8 mouse cellular contexts compared by ENCODE assay signal in genomic region chr2:144593951-144594651, GRCm38 (mm10). TPM values are rescaled to one million over a fixed set of nuclear protein-coding genes. Genes with fewer than 3 reads are reported as not detected.
DNase-seq lines count a peak whose midpoint lies in the region; ATAC-seq and TF ChIP-seq lines count a peak whose summit lies in the region.

Smim26 (plus strand) TSS chr2:144594054.

- peak; percentile 99 for ATAC-seq in forebrain, embryonic 16.5 days
- peak; percentile 96 for ATAC-seq in lung, embryonic 15.5 days (ENCODE audit: borderline replicate concordance, extremely low read depth, low FRiP score, low TSS enrichment)

- H3K4me1 ChIP-seq in MEL (ENCODE audit: control insufficient read depth in 1 of 2, insufficient read depth in 2 of 2, low read length in 2 of 2), result no peaks in the 10 kb centered on the region
- peaks cover 7% of the 10 kb centered on the region for H3K4me1 ChIP-seq in forebrain, embryonic 16.5 days (replicated peaks; ENCODE audit: control insufficient read depth, insufficient read depth, low read length)
- peaks cover 7% of the 10 kb centered on the region for H3K4me1 ChIP-seq in lung, embryonic 15.5 days

- 0 out of 2 replicates have a peak within 1 kb of the TSS, but pooled peaks have one; percentile 16 for H3K27ac ChIP-seq in MEL (ENCODE audit: control insufficient read depth, low read depth, low read length)
- H3K27ac ChIP-seq in forebrain, embryonic 16.5 days (ENCODE audit: low read length), result peak within 1 kb of the TSS; percentile 44; the same call in 1 of the 2 replicates
- H3K27ac ChIP-seq in lung, embryonic 15.5 days, result no peak within 1 kb of the TSS

- TF ChIP-seq CTCF in MEL (IDR thresholded peaks at IDR 0.05 in 2 of 3, conservative IDR thresholded peaks at IDR 0.05 in 1 of 3; ENCODE audit: control insufficient read depth in 1 of 3, insufficient read depth in 1 of 3, low read depth in 2 of 3, low read length in 3 of 3, poor library complexity in 1 of 3, severe bottlenecking in 1 of 3), result no peak

- no peak for TF ChIP-seq RAD21 in MEL (IDR thresholded peaks at IDR 0.05; ENCODE audit: low read depth, low read length)

- TF ChIP-seq EP300 in MEL (IDR thresholded peaks at IDR 0.05; ENCODE audit: low read depth in 1 of 2, low read length in 2 of 2), result no peak

- DNase-seq in MEL (ENCODE audit: low read depth, low spot score), result peak; percentile 86
- DNase-seq in cerebellum, adult 18-20 months, result peak; percentile 81 to 91
- DNase-seq in heart, postnatal 36 days, result peak; percentile 75 to 76
- DNase-seq in layer of hippocampus, adult 8-10 months (ENCODE audit: low spot score in 2 of 2), result peak; percentile 82
- DNase-seq in ovary, adult 18-20 months (ENCODE audit: low spot score), result peak; percentile 62
- peak; percentile 80 for DNase-seq in thymus, postnatal 0 days (ENCODE audit: low spot score)

- peak within 1 kb of the TSS; percentile 63 to 79 for H3K4me3 ChIP-seq in MEL (ENCODE audit: control insufficient read depth in 1 of 2, insufficient read depth in 1 of 2, low read depth in 2 of 2, low read length in 2 of 2)
- peak within 1 kb of the TSS; percentile 80 for H3K4me3 ChIP-seq in forebrain, embryonic 16.5 days (replicated peaks; ENCODE audit: low read length)
- peak within 1 kb of the TSS; percentile 63 for H3K4me3 ChIP-seq in lung, embryonic 15.5 days

- H3K36me3 ChIP-seq in MEL (ENCODE audit: control insufficient read depth in 1 of 2, insufficient read depth in 2 of 2, low read length in 2 of 2), result no peaks in the 10 kb centered on the region
- H3K36me3 ChIP-seq in forebrain, embryonic 16.5 days (ENCODE audit: control insufficient read depth, insufficient read depth), result no peaks in the 10 kb centered on the region
- H3K36me3 ChIP-seq in lung, embryonic 15.5 days, result peaks cover 12% of the 10 kb centered on the region; the same call in 1 of the 2 replicates

- H3K9me3 ChIP-seq in MEL (replicated peaks; ENCODE audit: insufficient read depth, low read length), result no peaks in the 10 kb centered on the region
- H3K9me3 ChIP-seq in forebrain, embryonic 16.5 days (ENCODE audit: control insufficient read depth, low read length), result no peaks in the 10 kb centered on the region
- H3K9me3 ChIP-seq in lung, embryonic 15.5 days, result no peaks in the 10 kb centered on the region

- TF ChIP-seq POLR2A in MEL (IDR thresholded peaks at IDR 0.05; ENCODE audit: control insufficient read depth in 1 of 2, insufficient read depth in 1 of 2, low read depth in 1 of 2, low read length in 2 of 2, poor library complexity in 1 of 2), result peak in 1 of 2 experiments; percentile 77; a peak in 2 of 4 replicates

- peak within 1 kb of the TSS; percentile 78 for H3K9ac ChIP-seq in MEL (ENCODE audit: control insufficient read depth, low read depth, low read length, poor library complexity, severe bottlenecking)
- H3K9ac ChIP-seq in forebrain, embryonic 16.5 days (replicated peaks; ENCODE audit: low read depth, low read length), result peak within 1 kb of the TSS; percentile 72
- peak within 1 kb of the TSS; percentile 56 for H3K9ac ChIP-seq in lung, embryonic 15.5 days

- no peaks in the 10 kb centered on the region; the same call in 1 of the 2 replicates for H3K79me2 ChIP-seq in MEL (ENCODE audit: control insufficient read depth, insufficient read depth, low read length, poor library complexity)

- H3K27me3 ChIP-seq in MEL (ENCODE audit: control insufficient read depth in 1 of 2, insufficient read depth in 2 of 2, low read length in 2 of 2), result no peaks in the 10 kb centered on the region
- H3K27me3 ChIP-seq in forebrain, embryonic 16.5 days (replicated peaks; ENCODE audit: control insufficient read depth, insufficient read depth, low read length), result no peaks in the 10 kb centered on the region
- no peaks in the 10 kb centered on the region for H3K27me3 ChIP-seq in lung, embryonic 15.5 days

- peak within 1 kb of the TSS; percentile 83 for H3K4me2 ChIP-seq in forebrain, embryonic 16.5 days (ENCODE audit: low read length)
- H3K4me2 ChIP-seq in lung, embryonic 15.5 days, result peak within 1 kb of the TSS; percentile 60

- 1% methylated on average over 31 of the region's 31 CpGs for WGBS in forebrain, embryonic 16.5 days
- 1% methylated on average over 31 of the region's 31 CpGs for WGBS in lung, embryonic 15.5 days

- intact Hi-C loops in heart, postnatal 36 days (cut with DNase I), result loop anchor here (2.0 to 5.0 kb wide), 2 partner anchors 43 to 67 kb away; partner anchors contain the start of genes Dzank1, Polr3f and Rbbp9

TF ChIP-seq in MEL, 35 proteins besides CTCF, POLR2A, EP300 and RAD21:
- 0 out of 2 replicates have a peak, but pooled peaks have one; percentile 27 for TF ChIP-seq MYC (IDR thresholded peaks at IDR 0.05; ENCODE audit: low read depth, low read length)
- no peak for TF ChIP-seq USF1 (IDR thresholded peaks at IDR 0.05; ENCODE audit: low read depth, low read length)
- no peak for TF ChIP-seq POLR2AphosphoS5 (IDR thresholded peaks at IDR 0.05; ENCODE audit: borderline replicate concordance, low read depth, low read length)
- TF ChIP-seq NELFE (IDR thresholded peaks at IDR 0.05; ENCODE audit: low read depth, low read length), result peak; percentile 59
- TF ChIP-seq ZKSCAN1 (IDR thresholded peaks at IDR 0.05; ENCODE audit: low read depth, low read length), result no peak
- TF ChIP-seq MAX (IDR thresholded peaks at IDR 0.05; ENCODE audit: low read length), result no peak
- TF ChIP-seq TAL1 (IDR thresholded peaks at IDR 0.05; ENCODE audit: low read length), result no peak
- no peak for TF ChIP-seq ZC3H11A (IDR thresholded peaks at IDR 0.05; ENCODE audit: low read depth, low read length)
- no peak for TF ChIP-seq RCOR1 (IDR thresholded peaks at IDR 0.05; ENCODE audit: low read depth, low read length)
- TF ChIP-seq BHLHE40 (IDR thresholded peaks at IDR 0.05; ENCODE audit: borderline replicate concordance, low read depth, low read length), result no peak
- TF ChIP-seq JUND (IDR thresholded peaks at IDR 0.05; ENCODE audit: low read depth, low read length), result no peak
- no peak; the same call in 1 of the 2 replicates for TF ChIP-seq KAT2A (conservative IDR thresholded peaks at IDR 0.05; ENCODE audit: low read depth, low read length)
- TF ChIP-seq MEF2A (IDR thresholded peaks at IDR 0.05; ENCODE audit: extremely low read depth, insufficient replicate concordance, low read depth, low read length, poor library complexity, severe bottlenecking), result no peak
- peak; percentile 56; the same call in 1 of the 2 replicates for TF ChIP-seq ELF1 (IDR thresholded peaks at IDR 0.05; ENCODE audit: low read depth, low read length)
- TF ChIP-seq MAFK (IDR thresholded peaks at IDR 0.05; ENCODE audit: borderline replicate concordance, low read depth, low read length), result no peak
- TF ChIP-seq ZMIZ1 (IDR thresholded peaks at IDR 0.05; ENCODE audit: low read depth, low read length), result no peak
- TF ChIP-seq NRF1 (IDR thresholded peaks at IDR 0.05; ENCODE audit: insufficient read depth, low read depth, low read length, poor library complexity, severe bottlenecking), result no peak
- TF ChIP-seq POLR2AphosphoS2 (IDR thresholded peaks at IDR 0.05; ENCODE audit: low read length), result no peak
- TF ChIP-seq HCFC1 (IDR thresholded peaks at IDR 0.05; ENCODE audit: low read depth, low read length), result peak; percentile 93
- TF ChIP-seq UBTF (IDR thresholded peaks at IDR 0.05; ENCODE audit: borderline replicate concordance, insufficient read depth, low read depth, low read length), result no peak
- peak; percentile 45; the same call in 1 of the 2 replicates for TF ChIP-seq TBP (IDR thresholded peaks at IDR 0.05; ENCODE audit: low read depth, low read length)
- no peak; the same call in none of the 2 replicates for TF ChIP-seq SIN3A (IDR thresholded peaks at IDR 0.05; ENCODE audit: low read length)
- no peak for TF ChIP-seq MAZ (IDR thresholded peaks at IDR 0.05; ENCODE audit: low read depth, low read length)
- no peak for TF ChIP-seq TCF12 (IDR thresholded peaks at IDR 0.05; ENCODE audit: low read depth, low read length)
- peak; percentile 70 for TF ChIP-seq MXI1 (IDR thresholded peaks at IDR 0.05; ENCODE audit: low read depth, low read length)

RNA-seq across cellular contexts. Expression of gene Smim26, which starts in this region (rescaled TPM):
- 24.6 and 28.6 TPM in 2 replicates for total RNA-seq in MEL (2012; rRNA removed)
- 10 to 100 TPM in 1 of 2 experiments, not detected in 1; 16.4 TPM for polyA plus RNA-seq in MEL (2012; ENCODE audit: insufficient read depth in 1 of 2, insufficient read length in 2 of 2, low read depth in 1 of 2, low replicate concordance in 2 of 2, missing spikeins in 1 of 2)
- 50.9 and 53.7 TPM in 2 replicates for polyA plus RNA-seq in forebrain, embryonic 16.5 days (2015; fragmentation: Nextera tagmentation; extraction: Ambion mirVana)
- 100 to 1,000 TPM in 1 of 2 experiments, 10 to 100 TPM in 1; 91.7 to 105 TPM for total RNA-seq in heart, postnatal 36 days (2021)
- total RNA-seq in layer of hippocampus, adult 8-10 months (2022), result 10 to 100 TPM; 48.3 to 77.4 (median 61.4) TPM
- polyA plus RNA-seq in lung, embryonic 15.5 days (2015; fragmentation: Nextera tagmentation; extraction: Ambion mirVana), result 32.7 and 33.3 TPM in 2 replicates
- 60.4 and 67.0 TPM in 2 replicates for polyA plus RNA-seq in thymus, postnatal 0 days (2015; fragmentation: Nextera tagmentation; extraction: Ambion mirVana)
